Mouse (Mus musculus): ENCODE results near the gene Grb7.
A peak's percentile ranks its signal among the peaks of the same experiment; 100 is the strongest.

Grb7 gene

GRCm38 (mm10) chr11:98446213-98446561, at the start of gene Grb7:
Grb7 (plus strand) TSS chr11:98446394.
- no peak for DNase-seq

- no peak for DNase-seq
Measured at GRCm38 (mm10) chr11:98397946-98398345, 48.2 kb upstream of the Grb7 start.

- DNase-seq: peak; percentile 92 to 93
Measured at GRCm38 (mm10) chr11:98400161-98400726, 46.0 kb upstream of the Grb7 start, which contains the start of gene Pgap3. Pgap3 (minus strand) TSS chr11:98400490.

GRCm38 (mm10) chr11:98400816-98401215, 45.4 kb upstream of the Grb7 start:
- DNase-seq: peak in 1 of 2 experiments; percentile 27

DNA sequence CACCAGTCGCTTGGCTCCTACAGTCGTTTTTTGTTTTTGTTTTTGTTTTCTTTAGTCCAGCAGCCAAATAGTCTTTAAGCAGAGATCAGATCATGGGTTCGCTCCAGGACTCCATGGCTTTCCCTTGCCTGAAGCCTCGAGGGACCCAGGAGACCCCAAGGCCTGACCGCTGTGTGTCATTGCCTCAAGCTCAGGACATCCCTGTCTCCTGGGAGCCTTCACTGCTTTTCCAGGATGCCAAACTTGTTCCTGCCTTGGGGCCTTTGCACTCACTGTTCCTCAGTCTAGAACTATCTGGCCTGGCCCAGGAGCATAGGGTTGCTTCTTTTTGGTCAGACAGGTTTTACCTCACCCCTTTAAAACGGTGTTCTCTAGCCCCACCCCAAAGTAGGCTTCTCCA, 39.6 kb upstream of the Grb7 start:
- DNase-seq: no peak

- no peak for DNase-seq
Measured at GRCm38 (mm10) chr11:98408872-98409271, 37.3 kb upstream of the Grb7 start.

DNA sequence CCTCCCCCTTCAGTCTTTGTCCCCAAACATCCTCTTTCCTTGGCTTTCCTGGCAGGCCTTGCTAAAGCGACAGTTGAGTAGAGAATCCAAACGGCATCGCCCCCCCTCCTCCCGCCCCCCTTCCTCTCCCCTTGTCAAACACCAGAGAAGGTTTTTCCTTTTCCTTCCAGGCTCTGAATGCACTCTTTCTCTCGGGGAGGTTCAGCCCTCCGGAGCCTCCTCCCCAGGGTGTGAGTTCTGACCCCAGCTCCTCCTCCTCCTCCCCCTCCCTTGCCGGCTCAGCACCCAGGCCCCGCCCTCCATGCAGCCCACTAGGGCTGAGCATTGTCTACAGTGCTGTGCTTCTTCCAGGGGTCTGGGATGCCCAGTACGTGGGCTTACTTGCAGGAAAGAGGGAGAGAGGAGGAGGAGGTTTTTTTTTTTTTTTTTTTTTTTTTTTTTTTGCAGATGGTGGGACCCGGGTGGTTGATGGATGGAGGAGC, 36.8 kb upstream of the Grb7 start:
- DNase-seq: no peak

- peak; percentile 13 to 29 for DNase-seq
Measured at GRCm38 (mm10) chr11:98412273-98412796, 33.9 kb upstream of the Grb7 start, which contains the start of gene Erbb2. Erbb2 (plus strand) TSS chr11:98412470.

DNA sequence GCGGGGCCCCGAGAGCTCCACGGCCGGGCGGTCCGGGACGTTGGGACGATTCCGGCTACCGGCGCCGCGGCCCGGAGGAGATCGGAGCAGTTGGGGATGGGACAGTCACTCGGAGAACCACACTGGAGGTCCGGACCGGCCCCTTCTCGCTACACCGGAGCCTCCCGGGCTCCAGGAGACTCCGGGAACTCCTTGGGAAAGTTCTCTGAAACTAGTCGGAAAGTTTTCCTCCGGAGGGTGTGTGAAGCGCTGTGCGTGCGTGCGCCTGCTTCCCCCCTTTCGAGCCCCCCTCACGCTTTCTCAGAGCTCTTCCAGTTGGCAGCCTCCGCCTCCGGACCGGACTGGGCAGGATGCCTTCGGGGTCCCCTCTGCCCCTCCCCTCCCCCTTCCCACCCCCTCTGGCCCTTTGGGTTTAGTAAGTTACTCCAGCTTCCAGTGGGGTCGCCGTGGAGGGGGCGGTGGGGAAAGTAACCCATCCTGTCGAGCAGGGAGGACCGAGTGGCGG, 33.3 kb upstream of the Grb7 start:
- DNase-seq: peak; percentile 16 to 20

DNA sequence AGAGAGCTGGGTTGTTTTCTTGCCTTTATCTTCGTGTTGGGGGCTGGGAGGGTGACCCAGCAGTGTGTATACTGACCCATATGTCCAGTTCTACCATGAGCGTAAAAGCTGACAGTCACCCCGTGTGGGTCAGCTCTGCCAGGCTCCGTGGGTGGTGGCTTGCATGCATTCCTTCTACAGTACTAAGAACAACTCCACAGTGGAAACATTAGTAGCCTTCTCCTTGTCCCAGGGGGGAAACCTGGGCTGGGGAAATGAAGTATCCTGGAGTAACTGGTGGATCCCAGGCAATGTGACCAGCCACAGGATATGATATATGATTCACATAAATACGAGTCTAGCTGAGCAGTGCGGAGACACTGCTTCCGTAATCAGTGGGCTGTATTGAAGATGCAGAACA, 32.5 kb upstream of the Grb7 start:
- DNase-seq: no peak

DNA sequence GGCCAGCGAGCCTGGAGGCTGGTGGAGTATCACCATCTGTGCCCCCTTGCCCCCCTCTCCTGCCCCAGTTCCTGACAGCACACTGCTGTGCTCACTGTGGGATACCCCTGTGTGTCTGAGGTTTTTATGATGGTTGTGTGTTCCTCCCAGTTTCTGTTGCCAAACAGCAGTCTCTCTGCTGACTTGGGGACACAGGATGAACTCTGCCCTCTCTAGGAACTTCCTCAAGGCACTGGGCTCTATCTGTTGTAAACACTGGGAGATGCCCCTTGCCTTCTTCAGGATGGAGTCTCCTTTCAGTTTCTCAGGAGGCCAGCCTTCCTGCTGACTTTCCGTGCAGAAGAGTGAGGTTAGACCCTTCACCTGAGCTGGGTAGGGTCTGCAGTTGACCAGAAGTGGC, 32.0 kb upstream of the Grb7 start:
- peak in 1 of 2 experiments; percentile 7 for DNase-seq

DNA sequence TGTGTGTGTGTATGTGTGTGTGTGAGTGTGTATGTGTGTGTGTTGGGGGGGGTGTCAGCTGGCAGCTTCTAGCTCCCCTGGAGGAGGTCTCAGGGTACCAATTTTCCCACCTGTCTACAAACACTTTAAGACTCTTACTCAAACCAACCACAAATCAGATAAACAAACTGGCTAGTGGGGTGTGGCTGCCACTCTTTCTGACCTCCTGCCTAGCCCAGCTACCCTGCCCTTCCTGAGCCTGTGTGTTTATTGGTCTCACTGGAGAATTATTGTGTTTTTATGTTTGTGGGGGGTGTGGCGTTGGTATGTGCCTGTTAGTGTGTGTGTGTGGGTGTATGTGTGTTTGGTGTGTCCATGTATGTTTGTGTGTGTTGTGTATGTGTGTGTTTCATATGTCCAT, 29.1 kb upstream of the Grb7 start:
- DNase-seq: no peak

DNA sequence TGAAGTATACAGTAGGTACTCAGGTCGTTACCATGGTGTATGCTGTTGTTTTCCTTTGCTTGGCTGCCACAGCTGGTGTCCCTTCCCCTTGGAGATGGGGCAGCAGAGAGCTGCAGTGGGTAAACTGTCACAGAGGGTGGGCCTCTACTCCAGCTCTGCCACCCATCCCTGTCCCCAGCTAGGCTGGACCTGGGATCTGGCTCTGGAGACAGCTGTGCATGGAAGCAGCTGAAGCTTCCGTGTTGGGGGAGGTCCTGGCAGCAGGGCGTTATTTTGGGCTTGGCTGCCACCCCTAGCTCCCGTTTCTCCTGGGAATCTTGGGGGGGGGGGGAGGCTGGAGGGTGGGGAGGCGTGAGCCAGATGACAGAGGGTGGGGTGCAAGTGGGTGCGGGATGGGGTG, 27.9 kb upstream of the Grb7 start:
- no peak for DNase-seq

DNA sequence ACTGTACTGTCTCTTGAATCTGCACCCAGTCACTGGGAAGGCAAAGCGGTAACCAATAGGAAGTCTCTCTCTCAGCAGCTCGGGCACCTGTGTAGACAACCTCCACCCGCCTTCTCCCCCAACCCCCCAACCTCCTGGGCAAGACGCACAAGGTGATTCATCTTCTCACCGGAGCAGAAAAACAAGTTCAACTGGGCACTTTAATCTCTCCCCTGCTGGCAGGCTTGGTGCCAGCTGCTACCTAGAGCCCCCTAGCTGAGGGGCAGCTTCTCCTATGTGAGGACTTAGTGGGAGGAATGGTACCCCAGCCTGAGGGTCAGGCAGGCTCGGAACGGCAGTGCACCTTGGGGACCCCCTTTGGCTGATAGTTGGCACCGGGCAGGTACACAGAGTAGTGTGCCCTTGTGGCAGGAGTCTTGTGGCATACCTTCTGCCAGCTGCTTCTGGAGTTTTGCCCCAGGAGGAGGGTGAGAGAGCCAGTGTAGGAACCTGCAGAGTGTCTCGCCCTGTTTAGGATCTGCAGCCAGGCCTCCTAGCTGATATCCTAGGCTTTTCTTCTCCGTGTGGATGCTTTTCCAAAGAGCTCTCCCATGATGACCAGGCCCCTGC, 27.2 kb upstream of the Grb7 start:
- no peak for DNase-seq

DNA sequence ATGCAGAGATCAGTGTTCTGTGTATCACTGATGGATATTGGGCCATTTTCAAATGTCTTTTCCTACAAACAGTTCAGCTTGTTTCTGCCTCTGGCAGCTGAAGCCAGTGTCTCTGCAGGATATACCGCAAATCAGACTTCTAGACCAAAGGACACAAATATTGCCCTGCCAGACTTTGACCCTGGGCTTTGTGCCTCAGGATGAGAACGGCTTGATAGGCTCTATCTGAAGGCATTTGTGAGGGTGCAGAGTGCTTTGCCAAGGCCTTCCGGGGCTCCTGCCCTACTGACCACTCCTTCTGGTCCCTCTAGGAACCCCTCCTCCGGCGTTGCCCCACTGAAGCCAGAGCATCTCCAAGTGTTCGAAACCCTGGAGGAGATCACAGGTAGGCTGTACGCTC, 19.6 kb upstream of the Grb7 start:
- DNase-seq: no peak

DNA sequence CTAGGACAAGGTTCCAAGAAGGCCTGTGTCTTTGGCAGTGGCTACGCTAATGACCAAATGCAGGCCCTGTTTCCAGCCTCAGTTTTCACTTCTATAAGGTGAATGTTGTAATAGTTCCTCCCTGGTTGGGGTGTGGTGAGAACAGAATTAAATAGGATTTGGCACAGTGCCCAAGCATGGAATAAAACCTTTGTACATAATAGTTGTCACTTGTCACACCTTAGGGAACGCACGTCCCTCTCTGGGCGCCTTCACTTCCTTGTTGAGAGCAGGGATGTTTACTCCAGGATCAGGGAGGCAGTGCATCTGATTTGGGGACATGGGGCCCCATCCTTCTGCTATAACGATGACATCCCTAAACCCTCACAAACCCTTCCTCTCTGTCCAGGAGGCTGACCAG, 17.8 kb upstream of the Grb7 start:
- DNase-seq: no peak

DNA sequence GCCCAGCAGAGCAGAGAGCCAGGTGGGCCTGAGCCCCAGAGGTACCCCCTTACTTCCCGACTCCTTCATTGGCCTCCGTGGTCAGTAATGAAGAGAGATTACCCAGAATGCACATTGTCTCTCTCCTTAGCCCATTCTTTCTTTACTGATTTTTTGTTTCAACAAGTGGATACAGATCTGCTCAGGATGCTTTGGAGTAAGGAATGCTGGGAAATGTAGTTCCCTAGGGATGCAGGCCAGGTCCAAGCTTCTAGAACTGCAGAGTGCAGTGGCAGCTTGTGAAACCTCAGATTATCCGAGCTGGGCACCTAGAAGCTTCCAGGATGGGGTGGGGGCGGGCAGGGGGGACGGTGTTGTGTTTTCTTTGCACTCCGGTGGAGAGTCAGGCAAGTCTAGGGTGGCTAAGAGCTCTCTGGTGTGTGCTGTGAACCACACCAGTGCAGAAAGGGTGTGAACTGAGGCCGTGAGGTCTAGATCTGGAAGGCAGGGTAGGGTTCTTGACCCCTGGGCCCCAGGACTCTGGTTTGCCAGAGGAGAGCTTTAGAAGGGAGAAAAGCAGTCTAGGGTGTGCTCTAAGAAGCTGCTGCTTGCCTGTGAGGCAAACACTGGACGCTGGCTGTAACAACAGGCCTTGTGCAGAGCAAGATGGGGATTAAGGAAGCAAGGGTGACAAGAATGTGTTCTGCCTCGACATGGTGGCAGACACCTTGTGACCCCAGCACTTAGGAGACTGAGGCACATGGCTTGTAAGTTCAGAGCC, 14.3 kb upstream of the Grb7 start:
- no peak for DNase-seq

DNA sequence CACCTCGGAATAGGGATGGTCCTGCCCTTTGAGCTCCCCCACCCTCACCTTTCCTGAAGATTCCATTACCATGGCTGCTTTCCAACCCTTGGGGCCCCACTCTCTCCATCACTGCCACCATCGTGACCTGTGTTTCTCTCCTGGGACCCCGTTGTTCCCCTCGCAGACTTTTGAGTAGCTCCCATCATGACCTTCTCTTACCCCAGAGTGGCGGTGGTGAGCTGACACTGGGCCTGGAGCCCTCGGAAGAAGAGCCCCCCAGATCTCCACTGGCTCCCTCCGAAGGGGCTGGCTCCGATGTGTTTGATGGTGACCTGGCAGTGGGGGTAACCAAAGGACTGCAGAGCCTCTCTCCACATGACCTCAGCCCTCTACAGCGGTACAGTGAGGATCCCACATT, 10.5 kb upstream of the Grb7 start:
- DNase-seq: no peak

GRCm38 (mm10) chr11:98437441-98437840, 8.8 kb upstream of the Grb7 start:
- DNase-seq: no peak

GRCm38 (mm10) chr11:98438331-98439158, 7.6 kb upstream of the Grb7 start, which contains the start of gene Mien1:
Mien1 (minus strand) TSS chr11:98438991.
- peak; percentile 99 to 100 for DNase-seq

DNA sequence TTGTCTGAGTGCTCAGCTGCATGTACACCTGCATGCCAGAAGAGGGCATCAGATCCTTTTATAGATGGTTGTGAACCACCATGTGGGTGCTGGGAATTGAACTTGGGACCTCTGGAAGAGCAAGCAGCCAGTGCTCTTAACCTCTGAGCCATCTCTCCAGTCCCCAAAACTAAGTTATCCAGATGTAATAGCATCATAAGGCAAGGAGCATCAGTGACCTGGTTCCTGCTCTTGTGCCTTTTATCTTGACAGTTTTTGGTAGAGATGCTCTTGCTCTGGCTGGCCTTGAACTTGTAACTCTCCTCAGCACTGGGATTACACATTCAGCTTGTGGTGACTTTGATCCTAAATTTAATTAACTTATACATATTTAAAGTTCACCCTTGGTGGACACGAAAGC, 2.5 kb upstream of the Grb7 start:
- no peak for DNase-seq

- DNase-seq: no peak
Measured at GRCm38 (mm10) chr11:98445238-98445637, 956 bp upstream of the Grb7 start.

DNA sequence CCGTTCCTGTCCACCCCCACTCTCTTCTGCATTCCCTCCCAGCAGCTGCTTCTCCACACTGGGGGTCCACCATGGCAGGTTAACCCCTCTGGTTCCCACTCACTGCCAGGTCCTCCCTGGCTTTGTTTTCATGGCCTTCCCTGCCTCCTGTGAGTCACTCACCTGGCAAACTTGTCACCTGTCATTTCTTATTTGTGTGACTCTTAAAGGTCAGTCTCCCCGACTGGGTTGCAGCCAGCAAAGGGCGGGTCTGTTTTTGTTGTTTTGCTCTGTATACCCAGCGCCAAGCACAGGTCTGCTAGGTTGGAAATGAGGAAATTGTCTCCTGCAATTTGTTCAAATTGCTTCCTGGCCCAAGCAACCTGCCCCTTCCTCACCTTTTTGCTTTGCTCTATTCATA, 515 bp upstream of the Grb7 start:
- DNase-seq: no peak
